In the genomic region with DNA sequence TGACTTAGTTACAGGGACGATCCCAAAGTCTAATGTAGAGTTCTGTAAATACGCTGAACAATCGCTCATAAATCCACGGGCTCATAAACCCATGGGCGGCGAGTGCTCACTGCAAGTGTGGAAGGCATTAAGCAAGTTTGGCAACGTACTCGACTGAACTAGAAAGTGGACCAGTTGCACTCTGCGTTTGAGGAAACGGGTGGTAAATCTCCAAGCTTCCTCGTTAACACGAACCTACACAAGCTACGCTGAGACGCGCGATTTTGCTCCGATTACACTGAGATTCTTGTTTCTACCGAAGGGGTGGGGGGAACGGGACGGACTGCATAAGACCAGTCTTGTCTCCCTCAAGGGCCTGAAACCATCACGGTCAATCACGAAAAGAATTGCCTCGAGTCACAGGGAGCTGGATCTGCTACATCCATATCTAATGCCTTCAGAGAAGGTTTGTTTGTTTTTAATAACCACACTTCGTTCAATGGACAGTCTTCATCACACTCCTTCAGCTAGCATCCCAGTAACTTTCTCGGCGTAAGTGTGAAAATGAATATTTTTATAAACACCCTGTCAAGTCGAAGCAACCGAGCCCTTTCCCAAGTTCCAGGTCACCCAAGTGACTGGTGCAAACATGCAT, we compare ENCODE assay signal across 8 mouse cellular contexts. TPM values are rescaled to one million over a fixed set of nuclear protein-coding genes. Genes with fewer than 3 reads are reported as not detected.
DNase-seq lines count a peak whose midpoint lies in the region; ATAC-seq lines count a peak whose summit lies in the region.

No protein-coding gene starts in this region.

- under 1% methylated on average over 28 of the region's 28 CpGs for WGBS in limb, embryonic 15.5 days

- H3K4me2 ChIP-seq in limb, embryonic 15.5 days = peak overlapping the region; percentile 68

- no peaks in the 10 kb centered on the region for H3K9me3 ChIP-seq in limb, embryonic 15.5 days

- peak overlapping the region; percentile 100 for H3K9ac ChIP-seq in limb, embryonic 15.5 days

- peaks cover 36% of the 10 kb centered on the region for H3K4me1 ChIP-seq in limb, embryonic 15.5 days

- no peak for ATAC-seq in limb, embryonic 15.5 days (ENCODE audit: insufficient number of reproducible peaks, low FRiP score, low TSS enrichment, low read depth)
- peak; percentile 40 for ATAC-seq in monocyte, adult 5-6 weeks (replicated peaks; ENCODE audit: insufficient number of reproducible peaks, low FRiP score, low TSS enrichment, poor library complexity, severe bottlenecking)

- intact Hi-C loops in heart, postnatal 36 days (cut with DNase I) = loop anchor here (1.0 to 10.0 kb wide), 4 partner anchors 8 to 712 kb away; a partner anchor contains a TSS

- H3K27ac ChIP-seq in limb, embryonic 15.5 days = peak overlapping the region; percentile 100

- peaks cover 5% of the 10 kb centered on the region; the same call in 1 of the 2 replicates for H3K36me3 ChIP-seq in limb, embryonic 15.5 days

- H3K4me3 ChIP-seq in limb, embryonic 15.5 days = peak overlapping the region; percentile 98

- DNase-seq in kidney, adult 18-20 months = peak; percentile 56
- no peak for DNase-seq in kidney, adult 11 months
- peak; percentile 49 for DNase-seq in c-Kit-positive CD71-positive TER-119-negative erythroid progenitor cells, embryonic 14.5 days (ENCODE audit: low read depth)
- peak; percentile 49 to 56 for DNase-seq in heart, postnatal 36 days
- DNase-seq in thymus, postnatal 4 days = peak; percentile 56
- no peak for DNase-seq in urinary bladder, adult 2 months (ENCODE audit: low spot score)

- no peaks in the 10 kb centered on the region for H3K27me3 ChIP-seq in limb, embryonic 15.5 days

RNA-seq across cellular contexts. Expression of a gene that starts 1.0 kb away (rescaled TPM):
- total RNA-seq in heart, postnatal 36 days (2021) = 100 to 1,000 TPM; 239 to 240 TPM
- 467 and 506 TPM in 2 replicates for polyA plus RNA-seq in limb, embryonic 15.5 days (2015; fragmentation: Nextera tagmentation; extraction: Ambion mirVana)
- 193 to 248 TPM (median 198 TPM) in 3 replicates for total RNA-seq in monocyte, adult 5-6 weeks (2017)
- 441 and 475 TPM in 2 replicates for polyA plus RNA-seq in urinary bladder, adult 2 months (2012; rRNA removed)

Comparison
In these comparisons a context has a peak if more than half of its experiments do, and no peak if none do; other contexts are left out.
1. DNase-seq: peak in kidney, adult 18-20 months (single experiment), c-Kit-positive CD71-positive TER-119-negative erythroid progenitor cells, embryonic 14.5 days (single experiment), heart, postnatal 36 days (2 of 2) and thymus, postnatal 4 days (single experiment); none in kidney, adult 11 months (single experiment) and urinary bladder, adult 2 months (single experiment).